Mouse (Mus musculus) limb, embryonic 11.5 days (tissue): Measurements from ENCODE around the gene Hcar2. TPM values are rescaled to one million over a fixed set of nuclear protein-coding genes. Genes with fewer than 3 reads are reported as not detected.
A peak's percentile ranks its signal among the peaks of the same experiment; 100 is the strongest.

Experiments used
- ATAC-seq: fragments of 200-750 bp; cut with Nextera tagmentation; 2 replicates; pipeline ENCODE4 v1.8.0; 2017; ENCODE audit warnings: low read depth; ENCODE audit not compliant: insufficient number of reproducible peaks, low FRiP score, low TSS enrichment
- DNase-seq: peaks from one replicate; pipeline ENCODE4 v3.0.0-alpha.2; 2015; ENCODE audit warnings: low spot score
- H3K27ac ChIP-seq: fragments of 300-500 bp; sonication (generic); replicated peaks from 2 replicates; pipeline ENCODE4 v1.5.1; 2014; ENCODE audit warnings: low read depth, mild to moderate bottlenecking, low read length
- H3K27me3 ChIP-seq: fragments of 300-500 bp; sonication (generic); 2 replicates; pipeline ENCODE4 v1.6.1; 2014; ENCODE audit warnings: mild to moderate bottlenecking, low read length, mixed read lengths; ENCODE audit not compliant: control insufficient read depth, insufficient read depth
- H3K36me3 ChIP-seq: fragments of 300-500 bp; sonication (generic); 2 replicates; pipeline ENCODE4 v1.6.1; 2014; ENCODE audit warnings: mild to moderate bottlenecking, low read length, moderate library complexity, mixed read lengths; ENCODE audit not compliant: control insufficient read depth, insufficient read depth
- H3K4me1 ChIP-seq: fragments of 300-500 bp; sonication (generic); 2 replicates; pipeline ENCODE4 v1.6.1; 2014; ENCODE audit warnings: low read length, mixed read lengths; ENCODE audit not compliant: control insufficient read depth, insufficient read depth
- H3K4me2 ChIP-seq: fragments of 300-500 bp; sonication (generic); 2 replicates; pipeline ENCODE4 v1.6.1; 2014; ENCODE audit warnings: low read depth, mild to moderate bottlenecking, moderate library complexity; ENCODE audit not compliant: severe bottlenecking
- H3K4me3 ChIP-seq: fragments of 300-500 bp; sonication (generic); 2 replicates; pipeline ENCODE4 v1.5.1; 2014; ENCODE audit warnings: low read depth, low read length
- H3K9ac ChIP-seq: fragments of 300-500 bp; sonication (generic); 2 replicates; pipeline ENCODE4 v1.6.1; 2014; ENCODE audit warnings: mild to moderate bottlenecking, low read length
- H3K9me3 ChIP-seq: fragments of 300-500 bp; sonication (generic); 2 replicates; pipeline ENCODE4 v1.6.1; 2016; ENCODE audit warnings: low read length; ENCODE audit not compliant: control insufficient read depth
- WGBS: fragments of 180-500 bp; shearing (Covaris S2); extraction: QIAGEN DNeasy Blood & Tissue Kit; methylation state at CpG from one replicate; pipeline ENCODE4 v1.1.7; 2014; 5-methylcytosine and 5-hydroxymethylcytosine counted together
- polyA plus RNA-seq: library from polyadenylated mRNA; unstranded; fragments of >200 nt; fragmentation: Nextera tagmentation; extraction: Ambion mirVana; gene quantifications from 2 replicates; pipeline ENCODE4 v1.2.1, GENCODE M21; 2014

Gene Hcar2
- polyA plus RNA-seq, 1 experiment from 2014 or later, result not detected

DNA sequence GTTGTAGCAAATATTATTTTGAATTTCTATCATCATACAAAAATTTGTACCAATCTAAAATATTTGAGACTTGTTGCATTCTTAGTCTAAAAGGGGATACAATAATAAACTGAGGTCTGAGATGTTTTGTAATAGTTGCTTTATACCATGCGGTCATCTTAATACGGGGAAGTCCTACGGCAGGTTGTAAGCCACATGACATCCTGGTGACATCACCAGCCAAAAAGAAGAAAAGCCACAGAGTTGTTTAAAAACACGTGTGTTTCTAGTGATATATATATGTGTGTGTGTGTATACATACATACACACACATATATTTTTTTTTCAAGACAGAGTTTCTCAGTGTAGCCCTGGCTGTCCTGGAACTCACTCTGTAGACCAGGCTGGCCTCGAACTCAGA, 28.2 kb upstream of the Hcar2 start:
- Histone ChIP-seq H3K4me3 (no peak overlapping the region), H3K27me3 (no peaks in the 10 kb centered on the region), H3K4me2 (no peak overlapping the region), H3K9ac (no peak overlapping the region), H3K36me3 (no peaks in the 10 kb centered on the region), H3K4me1 (no peaks in the 10 kb centered on the region), H3K27ac (no peak overlapping the region), H3K9me3 (no peaks in the 10 kb centered on the region)
- ATAC-seq (no peak), DNase-seq (no peak)
- 93% methylated on average over 5 of the region's 5 CpGs for WGBS

DNA sequence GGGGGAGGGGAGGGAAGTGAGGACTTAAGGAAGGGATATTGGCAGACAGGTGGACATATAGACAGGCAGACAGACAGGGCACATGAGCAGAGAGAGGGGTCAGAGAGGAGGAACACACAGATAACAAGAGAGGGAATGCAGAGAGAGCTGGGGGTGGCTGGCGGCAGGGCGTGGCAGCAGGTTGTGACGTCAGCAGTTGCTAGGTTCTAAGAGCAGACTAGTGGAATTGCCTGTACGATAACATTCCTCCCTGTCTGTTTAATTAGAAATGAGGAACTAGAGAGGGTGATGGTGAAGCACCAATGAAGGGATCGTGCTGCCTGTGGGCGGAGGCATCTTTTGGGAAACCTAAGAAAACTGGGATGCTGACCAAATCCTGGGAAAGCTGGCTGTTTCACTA, 26.4 kb upstream of the Hcar2 start:
- H3K27me3 ChIP-seq, result no peaks in the 10 kb centered on the region
- H3K36me3 ChIP-seq, result no peaks in the 10 kb centered on the region
- H3K9ac ChIP-seq, result no peak overlapping the region
- WGBS, result 53% methylated on average over 6 of the region's 6 CpGs
- H3K9me3 ChIP-seq, result no peaks in the 10 kb centered on the region
- no peak overlapping the region for H3K4me3 ChIP-seq
- DNase-seq (peak; percentile 41), ATAC-seq (no peak)
- no peak overlapping the region for H3K27ac ChIP-seq
- H3K4me2 ChIP-seq, result no peak overlapping the region
- no peaks in the 10 kb centered on the region for H3K4me1 ChIP-seq

DNA sequence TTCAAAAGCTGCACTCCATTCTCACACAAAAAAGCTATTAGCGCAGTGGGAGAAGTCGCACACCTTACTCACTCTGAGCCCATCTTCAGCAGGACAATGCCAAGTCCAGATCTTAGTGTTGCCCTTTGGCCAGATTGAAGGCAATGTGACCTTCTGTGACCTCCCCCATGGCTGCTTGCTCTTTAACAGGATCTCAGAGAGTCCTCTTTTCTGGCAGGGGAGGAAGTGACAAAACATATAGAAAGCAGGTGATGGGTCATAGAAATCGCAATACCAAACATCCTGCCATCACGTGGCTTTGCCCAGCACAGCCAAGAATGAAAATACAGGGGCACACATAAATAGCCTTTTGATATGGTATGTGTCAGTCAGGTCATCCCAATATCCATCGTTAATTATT, 25.7 kb upstream of the Hcar2 start:
- no peak overlapping the region for H3K4me2 ChIP-seq
- no peaks in the 10 kb centered on the region for H3K4me1 ChIP-seq
- no peak overlapping the region for H3K27ac ChIP-seq
- H3K27me3 ChIP-seq, result no peaks in the 10 kb centered on the region
- no peaks in the 10 kb centered on the region for H3K36me3 ChIP-seq
- H3K9me3 ChIP-seq, result no peaks in the 10 kb centered on the region
- H3K9ac ChIP-seq, result no peak overlapping the region
- DNase-seq (no peak), ATAC-seq (no peak)
- H3K4me3 ChIP-seq, result no peak overlapping the region
- 83% methylated on average over 5 of the region's 5 CpGs for WGBS

DNA sequence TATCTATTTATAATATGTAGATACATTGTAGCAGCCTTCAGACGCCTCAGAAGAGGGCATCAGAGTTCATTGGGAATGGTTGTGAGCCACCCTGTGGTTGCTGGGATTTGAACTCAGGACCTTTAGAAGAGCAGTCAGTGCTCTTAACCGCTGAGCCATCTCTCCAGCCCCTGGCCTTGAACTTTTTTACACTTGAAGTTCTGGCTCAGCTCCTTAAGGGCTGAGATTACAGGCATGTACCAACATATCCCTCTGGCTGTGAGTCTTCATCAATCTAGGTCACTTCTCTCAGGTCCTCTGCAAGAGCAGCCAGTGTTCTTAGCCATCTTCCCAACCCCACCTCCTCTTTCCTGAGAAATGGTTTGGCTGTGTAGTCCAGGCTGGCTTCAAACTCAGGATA, 25.0 kb upstream of the Hcar2 start:
- Histone ChIP-seq H3K9ac (no peak overlapping the region), H3K27me3 (no peaks in the 10 kb centered on the region), H3K4me3 (no peak overlapping the region), H3K27ac (no peak overlapping the region), H3K36me3 (no peaks in the 10 kb centered on the region), H3K4me2 (no peak overlapping the region), H3K4me1 (no peaks in the 10 kb centered on the region), H3K9me3 (no peaks in the 10 kb centered on the region)
- 72% methylated on average over 2 of the region's 2 CpGs for WGBS
- ATAC-seq (no peak), DNase-seq (no peak)

- WGBS, result 81% methylated on average over 3 of the region's 3 CpGs
- DNase-seq (no peak), ATAC-seq (no peak)
- Histone ChIP-seq H3K36me3 (no peaks in the 10 kb centered on the region), H3K9me3 (no peaks in the 10 kb centered on the region), H3K4me2 (no peak overlapping the region), H3K4me3 (no peak overlapping the region), H3K27ac (no peak overlapping the region), H3K27me3 (no peaks in the 10 kb centered on the region), H3K4me1 (no peaks in the 10 kb centered on the region), H3K9ac (no peak overlapping the region)
These were observed 21.1 kb upstream of the Hcar2 start for GRCm38 (mm10) chr5:123886365-123886764.

GRCm38 (mm10) chr5:123884332-123884731, 19.0 kb upstream of the Hcar2 start:
- WGBS, result 75% methylated on average over 10 of the region's 10 CpGs
- Histone ChIP-seq H3K4me3 (no peak overlapping the region), H3K27ac (no peak overlapping the region), H3K9me3 (no peaks in the 10 kb centered on the region), H3K9ac (no peak overlapping the region), H3K4me1 (no peaks in the 10 kb centered on the region), H3K36me3 (no peaks in the 10 kb centered on the region), H3K27me3 (no peaks in the 10 kb centered on the region), H3K4me2 (no peak overlapping the region)
- no peak for DNase-seq
- no peak for ATAC-seq

- Histone ChIP-seq H3K4me1 (no peaks in the 10 kb centered on the region), H3K9me3 (no peaks in the 10 kb centered on the region), H3K4me3 (no peak overlapping the region), H3K36me3 (no peaks in the 10 kb centered on the region), H3K27ac (no peak overlapping the region), H3K4me2 (no peak overlapping the region), H3K27me3 (no peaks in the 10 kb centered on the region), H3K9ac (no peak overlapping the region)
- no peak for ATAC-seq
- DNase-seq, result no peak
- 86% methylated on average over 7 of the region's 7 CpGs for WGBS
These were observed 18.6 kb upstream of the Hcar2 start for GRCm38 (mm10) chr5:123883891-123884290.

DNA sequence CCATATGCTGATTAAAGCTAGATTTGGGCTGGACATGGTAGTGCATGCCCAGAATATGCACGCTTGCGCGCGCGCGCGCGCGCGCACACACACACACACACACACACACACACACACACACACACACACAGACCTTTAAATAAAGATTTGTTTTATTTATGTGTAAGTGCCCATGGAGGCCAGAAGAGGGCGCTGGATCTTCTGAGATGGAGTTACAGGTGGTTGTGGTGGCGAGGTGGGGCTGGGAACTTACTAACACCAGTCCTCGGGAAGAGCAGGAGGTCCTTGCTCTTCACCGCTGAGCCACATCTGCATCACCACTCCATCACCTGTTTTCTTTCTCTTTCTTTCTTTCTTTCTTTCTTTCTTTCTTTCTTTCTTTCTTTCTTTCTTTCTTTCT, 15.5 kb upstream of the Hcar2 start:
- Histone ChIP-seq H3K9ac (no peak overlapping the region), H3K36me3 (no peaks in the 10 kb centered on the region), H3K9me3 (no peaks in the 10 kb centered on the region), H3K4me2 (no peak overlapping the region), H3K4me3 (no peak overlapping the region), H3K27me3 (no peaks in the 10 kb centered on the region), H3K4me1 (peaks cover 3% of the 10 kb centered on the region; the same call in 1 of the 2 replicates), H3K27ac (no peak overlapping the region)
- DNase-seq (no peak), ATAC-seq (no peak)
- WGBS, result 82% methylated on average over 13 of the region's 14 CpGs

DNA sequence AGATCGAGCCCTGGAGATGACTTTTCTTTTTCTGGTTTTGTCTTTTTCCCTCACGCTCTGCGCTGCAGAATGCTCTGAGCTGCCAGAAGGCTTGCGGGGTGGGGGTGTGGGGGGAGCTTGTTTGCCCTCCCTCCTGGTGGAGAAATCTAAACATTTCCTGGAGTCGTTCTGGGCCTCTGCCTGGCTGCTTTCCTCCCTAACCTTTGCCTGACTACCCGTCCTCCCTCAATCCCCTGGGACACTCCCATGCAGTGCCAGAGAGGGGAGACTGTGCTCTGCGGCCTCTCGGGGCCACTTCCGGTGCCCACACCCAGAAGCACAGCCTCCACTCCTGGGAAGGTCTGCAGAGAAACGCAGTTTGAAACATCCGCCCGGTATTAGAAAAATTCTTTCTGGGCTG, 14.6 kb upstream of the Hcar2 start, which contains the start of gene Hcar1:
Gene Hcar1, minus strand, starts transcription at position 93 of the 400 bp plus-strand sequence.
- H3K9ac ChIP-seq, result no peak within 1 kb of the TSS
- H3K36me3 ChIP-seq, result no peaks in the 10 kb centered on the region
- 73% methylated on average over 12 of the region's 12 CpGs for WGBS
- no peak for DNase-seq
- H3K4me2 ChIP-seq, result no peak within 1 kb of the TSS
- H3K27me3 ChIP-seq, result no peaks in the 10 kb centered on the region
- ATAC-seq, result no peak
- H3K27ac ChIP-seq, result no peak within 1 kb of the TSS
- H3K4me3 ChIP-seq, result no peak within 1 kb of the TSS
- H3K4me1 ChIP-seq, result peaks cover 3% of the 10 kb centered on the region; the same call in 1 of the 2 replicates
- no peaks in the 10 kb centered on the region for H3K9me3 ChIP-seq
